Mouse (Mus musculus): Measurements from ENCODE around the gene Ppfia2. TPM values are rescaled to one million over a fixed set of nuclear protein-coding genes. Genes with fewer than 3 reads are reported as not detected.

The Ppfia2 gene
- total RNA-seq, 2 experiments from 2014 or later, result 69.6 to 81.3 TPM

DNA sequence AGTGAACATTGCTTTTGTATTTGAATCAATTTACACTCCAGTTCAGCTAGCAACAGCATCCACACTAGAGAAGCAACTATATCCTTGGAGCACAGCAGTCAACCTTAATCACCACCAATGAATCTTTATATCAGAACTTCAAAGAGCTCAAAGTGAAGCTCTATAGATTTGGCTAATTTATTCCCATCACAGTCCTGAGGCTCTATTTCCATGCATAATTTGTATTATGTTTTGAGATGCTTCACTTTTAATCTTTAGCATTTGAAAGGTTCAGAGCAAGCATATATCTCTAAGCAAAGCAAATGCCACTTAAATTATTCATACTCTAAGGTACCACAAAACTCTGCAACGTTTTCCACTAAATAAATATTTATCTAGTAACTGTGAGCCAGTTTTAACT, 402.6 kb downstream of the Ppfia2 start:
- no peak for DNase-seq (ENCODE audit: low spot score in 2 of 2)
- intact Hi-C loops (cut with DNase I), result no loop called here

DNA sequence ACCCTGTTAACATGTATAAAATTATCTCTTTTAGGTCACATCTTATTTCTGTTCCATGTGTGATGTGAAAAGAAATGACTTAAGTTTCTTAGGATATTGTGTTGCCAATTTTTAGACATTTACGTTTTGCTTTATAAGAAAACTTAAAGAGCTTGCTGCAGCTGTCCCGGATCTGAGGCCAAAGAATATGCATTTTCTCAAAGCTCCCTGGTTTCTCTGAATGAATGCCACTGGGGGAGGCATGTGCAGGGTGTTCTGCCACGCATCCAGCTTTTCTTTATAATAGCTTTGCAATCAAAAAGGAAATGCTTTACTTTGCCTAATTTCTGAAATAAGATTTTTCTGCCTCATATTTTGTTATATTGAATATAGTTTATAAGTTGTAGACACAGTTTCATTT, 411.2 kb downstream of the Ppfia2 start:
- DNase-seq (ENCODE audit: low spot score in 2 of 2), result no peak

DNA sequence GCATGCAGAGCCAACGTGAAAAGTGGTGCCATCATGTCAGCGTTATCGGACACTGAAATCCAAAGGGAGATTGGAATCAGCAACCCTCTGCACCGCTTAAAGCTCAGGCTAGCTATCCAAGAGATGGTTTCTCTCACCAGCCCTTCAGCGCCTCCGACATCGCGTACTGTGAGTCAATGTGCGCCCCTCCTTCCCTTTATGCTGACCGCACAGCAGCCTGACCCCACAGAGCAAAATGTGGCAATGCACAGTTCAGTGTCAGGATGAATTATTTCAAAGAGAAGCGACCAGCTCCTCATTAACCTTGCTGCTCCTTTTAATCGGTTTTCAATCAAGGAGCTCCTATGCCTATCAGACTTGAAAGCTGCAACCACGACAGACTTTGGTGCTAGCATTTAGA, 426.2 kb downstream of the Ppfia2 start:
- no peak for DNase-seq (ENCODE audit: low spot score in 2 of 2)
- intact Hi-C loops (cut with DNase I), result no loop called here

More for the DNA sequence above, 411.2 kb downstream of the Ppfia2 start:
- intact Hi-C loops (cut with DNase I), result no loop called here

GRCm38 (mm10) chr10:106910108-106910507, 440.0 kb downstream of the Ppfia2 start:
- no peak for DNase-seq (ENCODE audit: low spot score in 2 of 2)
- intact Hi-C loops (cut with DNase I), result no loop called here

DNA sequence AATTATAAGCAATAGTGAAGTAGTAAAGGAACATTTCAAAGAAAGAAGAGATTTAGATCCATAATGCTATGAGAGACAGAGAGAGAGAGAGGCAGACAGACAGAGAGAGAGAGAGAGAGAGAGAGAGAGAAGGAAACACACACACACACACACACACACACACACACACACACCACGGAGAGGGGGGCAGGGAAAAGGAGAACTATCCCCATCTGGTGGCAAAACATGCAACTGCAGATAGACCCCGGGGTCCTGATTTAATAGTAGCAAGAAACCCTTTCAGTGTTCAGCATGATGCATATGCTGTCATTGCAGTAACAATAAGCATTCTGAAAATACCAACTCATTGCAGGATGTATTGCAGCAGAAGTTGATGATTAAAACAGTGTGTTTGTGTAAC, 442.9 kb downstream of the Ppfia2 start:
- intact Hi-C loops (cut with DNase I), result no loop called here
- DNase-seq (ENCODE audit: low spot score in 2 of 2), result no peak

DNA sequence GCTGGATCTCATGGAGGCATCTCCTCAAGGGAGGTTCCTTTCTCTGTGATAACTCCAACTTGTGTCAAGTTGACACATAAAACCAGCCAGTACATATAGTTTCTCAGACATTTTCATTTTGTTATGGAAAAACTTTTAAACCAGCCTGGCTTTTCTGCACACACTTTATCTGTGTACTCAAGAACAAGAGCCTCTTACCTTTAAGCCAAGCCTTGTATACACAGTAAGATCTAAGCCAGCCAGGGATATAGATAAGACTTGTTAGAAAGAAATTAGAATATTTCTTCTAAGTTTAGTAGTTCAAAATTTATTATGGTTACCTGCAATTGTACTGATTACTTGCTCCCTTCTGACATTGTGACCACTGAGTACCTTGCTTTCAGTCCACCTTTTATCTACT, 444.1 kb downstream of the Ppfia2 start:
- no peak for DNase-seq (ENCODE audit: low spot score in 2 of 2)
- intact Hi-C loops (cut with DNase I), result no loop called here

DNA sequence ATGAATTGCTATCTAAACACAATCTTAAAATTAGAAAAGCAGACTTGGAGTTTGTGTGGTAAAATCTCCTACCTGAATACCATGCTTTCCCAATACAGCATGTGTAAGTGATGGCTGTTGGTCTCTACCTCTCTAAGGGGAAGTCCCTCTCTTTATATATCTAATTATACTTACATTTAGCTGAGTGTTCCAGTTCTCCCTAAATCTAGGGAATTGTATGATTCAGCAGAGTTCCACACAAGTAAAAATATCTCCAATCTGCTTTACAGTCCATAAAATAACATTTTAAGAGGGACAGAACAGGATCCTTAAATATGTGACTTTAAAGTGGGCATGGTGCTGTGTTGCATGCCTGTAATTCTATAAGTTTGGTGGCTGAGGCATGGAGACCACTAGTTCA, 444.7 kb downstream of the Ppfia2 start:
- no peak for DNase-seq (ENCODE audit: low spot score in 2 of 2)
- intact Hi-C loops (cut with DNase I), result no loop called here

GRCm38 (mm10) chr10:106924334-106924733, 454.2 kb downstream of the Ppfia2 start:
- intact Hi-C loops (cut with DNase I), result no loop called here

GRCm38 (mm10) chr10:106924798-106925197, 454.7 kb downstream of the Ppfia2 start:
- intact Hi-C loops (cut with DNase I), result no loop called here
- no peak for DNase-seq (ENCODE audit: low spot score in 2 of 2)

More at GRCm38 (mm10) chr10:106924334-106924733, 454.2 kb downstream of the Ppfia2 start:
- no peak for DNase-seq (ENCODE audit: low spot score in 2 of 2)

- no peak for DNase-seq (ENCODE audit: low spot score in 2 of 2)
- intact Hi-C loops (cut with DNase I), result no loop called here
Measured at GRCm38 (mm10) chr10:106928576-106929332, 458.6 kb downstream of the Ppfia2 start.

DNA sequence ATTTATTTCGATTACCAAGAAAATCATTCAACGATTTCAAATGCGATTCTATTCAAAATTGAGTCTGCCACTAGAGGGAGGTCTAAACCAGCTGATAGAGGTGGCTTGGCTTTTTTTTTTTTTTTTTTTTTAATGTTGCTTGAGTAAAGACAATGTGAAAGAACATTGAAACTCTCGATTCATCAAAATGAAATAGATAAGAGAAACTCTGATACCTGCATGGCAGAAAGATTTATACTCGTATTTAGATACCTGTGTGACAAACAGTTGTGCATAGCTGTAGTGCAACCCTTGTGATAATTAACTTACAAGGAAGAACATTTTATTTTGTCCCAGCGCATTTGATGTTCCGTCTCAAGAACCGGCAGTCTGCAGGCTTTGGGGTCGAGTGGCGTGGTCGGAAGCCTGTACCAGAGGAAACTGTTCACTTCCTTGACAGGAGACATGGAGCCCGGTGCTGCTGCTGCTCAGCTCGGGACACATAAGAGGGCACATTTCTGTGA, 462.5 kb downstream of the Ppfia2 start:
- intact Hi-C loops (cut with DNase I), result loop anchor here (5.0 to 10.0 kb wide), 3 partner anchors 340 to 772 kb away; partner anchors contain the start of gene Lin7a
- no peak for DNase-seq (ENCODE audit: low spot score in 2 of 2)

DNA sequence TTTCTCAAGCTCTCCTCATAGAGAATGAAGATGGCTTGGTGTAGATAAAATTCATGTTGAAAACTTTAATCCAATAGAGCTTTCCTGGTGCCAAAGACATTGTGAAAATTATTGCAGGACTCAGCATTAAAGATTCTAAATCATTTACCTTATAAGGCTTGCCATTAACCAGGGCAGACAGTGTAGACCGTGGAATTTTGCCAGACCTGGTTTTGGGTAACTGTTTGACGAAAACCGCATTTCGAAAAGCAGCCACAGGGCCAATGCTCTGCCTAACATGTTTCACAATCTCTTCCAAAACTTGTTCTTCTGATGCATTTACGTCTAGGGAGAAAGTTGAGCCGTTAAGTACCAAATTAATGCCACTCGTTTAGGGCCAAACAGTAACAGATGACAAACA, 466.9 kb downstream of the Ppfia2 start:
- intact Hi-C loops (cut with DNase I), result loop anchor here (10.0 kb wide), 1 partner anchor 768 kb away; no protein-coding TSS in a partner anchor
- no peak for DNase-seq (ENCODE audit: low spot score in 2 of 2)

GRCm38 (mm10) chr10:106938851-106939250, 468.7 kb downstream of the Ppfia2 start:
- intact Hi-C loops (cut with DNase I), result loop anchor here (10.0 kb wide), 1 partner anchor 766 kb away; no protein-coding TSS in a partner anchor

DNA sequence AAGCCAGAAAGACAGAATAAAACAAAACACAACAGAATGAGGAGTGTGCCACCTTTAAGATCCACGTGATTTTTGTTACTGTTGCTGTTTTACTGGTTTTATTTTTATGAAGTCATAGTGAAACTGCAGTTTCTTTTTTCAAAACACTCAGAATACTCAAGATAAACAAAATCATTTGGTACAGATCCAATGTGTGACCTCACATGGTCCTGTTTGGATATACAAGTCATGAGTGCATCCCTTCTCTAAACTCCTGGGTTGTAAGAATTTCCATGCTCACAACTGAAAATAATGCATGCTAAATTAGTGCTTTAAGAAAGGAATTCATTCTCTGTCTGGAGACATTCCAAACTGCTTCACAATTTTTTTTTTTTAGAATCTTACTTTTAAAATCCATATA, 469.3 kb downstream of the Ppfia2 start:
- no peak for DNase-seq (ENCODE audit: low spot score in 2 of 2)
- intact Hi-C loops (cut with DNase I), result loop anchor here (10.0 kb wide), 1 partner anchor 765 kb away; no protein-coding TSS in a partner anchor

More at GRCm38 (mm10) chr10:106938851-106939250, 468.7 kb downstream of the Ppfia2 start:
- DNase-seq (ENCODE audit: low spot score in 2 of 2), result no peak

- DNase-seq (ENCODE audit: low spot score in 2 of 2), result no peak
- intact Hi-C loops (cut with DNase I), result no loop called here
Measured at GRCm38 (mm10) chr10:106941380-106941779, 471.2 kb downstream of the Ppfia2 start.

- DNase-seq (ENCODE audit: low spot score in 2 of 2), result no peak
- intact Hi-C loops (cut with DNase I), result no loop called here
Measured at GRCm38 (mm10) chr10:106959026-106959425, 488.9 kb downstream of the Ppfia2 start.

- no peak for DNase-seq (ENCODE audit: low spot score in 2 of 2)
- intact Hi-C loops (cut with DNase I), result no loop called here
Measured at GRCm38 (mm10) chr10:106975193-106976141, 505.3 kb downstream of the Ppfia2 start.
